Mouse (Mus musculus) forebrain, embryonic 13.5 days (tissue): ENCODE measurements around the gene Ttc8. TPM values are rescaled to one million over a fixed set of nuclear protein-coding genes. Genes with fewer than 3 reads are reported as not detected.

Experiments
- ATAC-seq: fragments of 200-750 bp; cut with Nextera tagmentation; 2 replicates; pipeline ENCODE4 v1.8.0; 2017
- H3K27ac ChIP-seq: fragments of 300-500 bp; sonication (generic); 2 replicates; pipeline ENCODE4 v1.5.1; 2015; ENCODE audit warnings: inconsistent platforms, mild to moderate bottlenecking, moderate library complexity
- H3K27me3 ChIP-seq: fragments of 300-500 bp; sonication (generic); 2 replicates; pipeline ENCODE4 v1.6.1; 2015; ENCODE audit warnings: mild to moderate bottlenecking, inconsistent platforms
- H3K36me3 ChIP-seq: fragments of 300-500 bp; sonication (generic); 2 replicates; pipeline ENCODE4 v1.6.1; 2015; ENCODE audit warnings: mild to moderate bottlenecking, inconsistent platforms; ENCODE audit not compliant: poor library complexity, severe bottlenecking
- H3K4me1 ChIP-seq: fragments of 300-500 bp; sonication (generic); 2 replicates; pipeline ENCODE4 v1.6.1; 2015; ENCODE audit warnings: inconsistent platforms
- H3K4me2 ChIP-seq: fragments of 300-500 bp; sonication (generic); 2 replicates; pipeline ENCODE4 v1.6.1; 2015; ENCODE audit warnings: inconsistent platforms, mild to moderate bottlenecking, moderate library complexity
- H3K4me3 ChIP-seq: fragments of 300-500 bp; sonication (generic); 2 replicates; pipeline ENCODE4 v1.5.1; 2015; ENCODE audit warnings: mild to moderate bottlenecking, inconsistent platforms
- H3K9ac ChIP-seq: fragments of 300-500 bp; sonication (generic); 2 replicates; pipeline ENCODE4 v1.6.1; 2015; ENCODE audit warnings: mild to moderate bottlenecking, inconsistent platforms
- H3K9me3 ChIP-seq: fragments of 300-500 bp; sonication (generic); replicated peaks from 2 replicates; pipeline ENCODE4 v1.6.1; 2016; ENCODE audit warnings: inconsistent platforms
- WGBS: fragments of 180-500 bp; shearing (Covaris S2); methylation state at CpG from one replicate; pipeline ENCODE4 v1.1.7; 2015; 5-methylcytosine and 5-hydroxymethylcytosine counted together
- polyA plus RNA-seq: library from polyadenylated mRNA; unstranded; fragments of >200 nt; fragmentation: Nextera tagmentation; extraction: Ambion mirVana; gene quantifications from 2 replicates; pipeline ENCODE4 v1.2.1, GENCODE M21; 2015

Gene Ttc8
- polyA plus RNA-seq, result 39.5 and 46.6 TPM in 2 replicates

DNA sequence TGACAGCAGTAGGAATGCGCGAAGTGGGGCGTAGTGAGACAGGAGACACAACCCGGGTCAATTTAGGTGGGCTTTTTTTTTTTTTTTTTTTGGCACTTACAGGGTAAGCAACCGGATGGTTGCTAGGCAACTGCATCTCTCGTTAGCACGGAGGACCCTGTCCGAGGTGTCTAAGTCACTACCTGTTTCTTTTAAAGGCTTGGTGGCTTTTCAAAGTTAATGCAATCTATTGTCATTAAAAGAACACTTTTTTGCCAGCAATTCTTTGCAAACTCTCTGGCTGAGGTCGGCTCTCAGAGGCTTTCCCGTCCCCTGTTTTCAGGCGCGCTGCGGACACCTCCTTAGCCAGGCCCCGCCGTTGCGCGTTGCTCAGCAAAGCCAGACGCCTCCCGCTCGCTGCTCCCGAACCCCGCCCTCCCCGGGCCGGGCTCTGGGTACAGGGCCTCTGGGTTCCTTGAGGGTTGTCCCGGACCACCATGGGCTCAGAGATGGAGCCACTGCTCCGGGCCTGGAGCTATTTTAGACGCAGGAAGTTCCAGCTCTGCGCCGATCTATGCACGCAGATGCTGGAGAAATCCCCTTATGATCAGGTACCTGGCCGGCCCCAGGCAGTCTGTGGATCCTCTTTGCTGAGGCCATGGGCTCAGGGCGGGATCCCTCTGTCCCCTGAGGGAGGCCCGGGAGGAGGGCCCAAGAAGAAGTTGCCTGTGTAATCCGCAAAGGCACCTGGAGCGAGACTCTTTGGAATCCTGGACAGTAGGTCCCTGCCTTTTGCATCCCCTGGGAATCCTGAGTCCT is at the start of gene Ttc8:
Ttc8 (plus strand) TSS at position 381 of the 798 bp plus-strand sequence.
- Histone ChIP-seq H3K4me1 (peaks cover 32% of the 10 kb centered on the region), H3K9me3 (no peaks in the 10 kb centered on the region), H3K27me3 (no peaks in the 10 kb centered on the region), H3K9ac (peak within 1 kb of the TSS; percentile 87), H3K27ac (peak within 1 kb of the TSS; percentile 79), H3K36me3 (no peaks in the 10 kb centered on the region), H3K4me2 (peak within 1 kb of the TSS; percentile 78), H3K4me3 (peak within 1 kb of the TSS; percentile 58)
- under 1% methylated on average over 35 of the region's 35 CpGs for WGBS
- peak; percentile 99 for ATAC-seq

GRCm38 (mm10) chr12:98872836-98873235 is 47.5 kb upstream of the Ttc8 start:
- Histone ChIP-seq H3K4me3 (no peak overlapping the region), H3K9ac (no peak overlapping the region), H3K9me3 (no peaks in the 10 kb centered on the region), H3K4me1 (no peaks in the 10 kb centered on the region), H3K36me3 (peaks cover 20% of the 10 kb centered on the region), H3K27me3 (no peaks in the 10 kb centered on the region), H3K27ac (no peak overlapping the region), H3K4me2 (no peak overlapping the region)
- ATAC-seq, result no peak
- WGBS, result 97% methylated on average over 10 of the region's 10 CpGs

DNA sequence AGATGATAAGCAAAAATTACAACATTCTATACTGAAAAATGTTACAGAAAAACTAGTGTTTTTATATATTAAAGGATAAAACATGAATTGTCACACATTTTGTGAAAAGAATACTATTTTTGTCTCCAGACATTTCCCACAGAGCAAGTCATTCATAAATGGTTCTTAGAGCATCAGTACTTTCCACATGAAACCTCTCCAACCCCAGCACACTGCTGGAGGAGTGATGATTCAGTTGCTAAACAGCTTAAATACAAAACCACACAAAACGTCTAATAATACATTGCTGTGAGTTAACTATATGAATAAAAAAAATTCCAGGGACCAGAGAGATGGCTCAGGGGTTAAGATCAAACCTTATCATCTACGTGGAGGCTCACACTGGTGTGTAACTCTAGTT is 45.2 kb upstream of the Ttc8 start:
- H3K4me1 ChIP-seq, result no peaks in the 10 kb centered on the region
- no peak overlapping the region for H3K27ac ChIP-seq
- no peak overlapping the region for H3K9ac ChIP-seq
- H3K27me3 ChIP-seq, result no peaks in the 10 kb centered on the region
- peaks cover 6% of the 10 kb centered on the region for H3K36me3 ChIP-seq
- H3K9me3 ChIP-seq, result no peaks in the 10 kb centered on the region
- ATAC-seq, result no peak
- no peak overlapping the region for H3K4me3 ChIP-seq
- no peak overlapping the region for H3K4me2 ChIP-seq
- 73% methylated on average over 2 of the region's 2 CpGs for WGBS

GRCm38 (mm10) chr12:98878693-98879092 is 41.7 kb upstream of the Ttc8 start:
- Histone ChIP-seq H3K27ac (no peak overlapping the region), H3K36me3 (no peaks in the 10 kb centered on the region), H3K27me3 (no peaks in the 10 kb centered on the region), H3K9me3 (no peaks in the 10 kb centered on the region), H3K9ac (no peak overlapping the region), H3K4me2 (no peak overlapping the region), H3K4me1 (0 out of 2 replicates have a peak, but pooled peaks cover 3% of the 10 kb centered on the region), H3K4me3 (no peak overlapping the region)
- WGBS, result 31% methylated on average over 1 of the region's 1 CpGs
- no peak for ATAC-seq

DNA sequence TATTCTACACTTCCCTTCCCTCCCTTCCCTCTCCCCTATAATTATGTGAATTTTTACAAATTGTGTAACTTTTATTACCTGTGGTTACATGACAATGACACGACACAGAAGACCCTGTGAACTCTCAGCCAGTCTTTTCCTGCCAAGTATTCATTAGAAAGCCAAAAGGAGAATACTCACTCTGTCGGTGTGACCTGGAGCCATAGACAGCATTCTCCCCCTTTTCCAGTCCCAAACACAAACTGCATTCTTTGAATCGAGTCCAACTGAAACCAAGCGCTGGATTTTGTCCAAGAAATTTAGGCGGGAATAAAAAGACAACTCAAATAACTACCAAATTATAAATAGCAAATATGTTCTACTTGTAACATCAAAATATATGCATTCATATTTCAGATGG is 38.6 kb upstream of the Ttc8 start:
- no peak overlapping the region for H3K27ac ChIP-seq

DNA sequence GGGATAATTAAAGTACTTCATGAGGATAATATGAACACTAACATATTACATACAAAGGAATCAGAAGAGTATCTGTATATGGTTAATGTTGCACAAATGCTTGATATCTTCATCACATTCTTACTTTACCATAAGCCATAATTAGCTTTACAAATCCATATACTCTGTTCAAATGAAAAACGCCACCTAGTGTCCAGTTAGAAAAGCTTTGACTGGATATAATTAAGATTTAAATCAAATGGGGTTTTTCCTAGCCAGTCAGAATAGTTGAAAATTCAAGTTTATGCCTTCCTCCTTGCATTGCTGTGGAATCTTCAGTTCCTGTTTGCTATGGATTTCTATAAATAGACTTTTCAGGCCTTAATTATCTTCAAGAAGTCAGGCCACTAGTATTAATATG is 35.9 kb upstream of the Ttc8 start:
- 0 out of 2 replicates have a peak, but pooled peaks cover 3% of the 10 kb centered on the region for H3K4me1 ChIP-seq
- no peak overlapping the region for H3K4me2 ChIP-seq
- 4% methylated on average over 1 of the region's 1 CpGs for WGBS
- H3K36me3 ChIP-seq, result 0 out of 2 replicates have a peak, but pooled peaks cover 4% of the 10 kb centered on the region
- H3K9ac ChIP-seq, result no peak overlapping the region
- H3K27me3 ChIP-seq, result no peaks in the 10 kb centered on the region
- H3K27ac ChIP-seq, result no peak overlapping the region
- no peak overlapping the region for H3K4me3 ChIP-seq
- no peak for ATAC-seq
- no peaks in the 10 kb centered on the region for H3K9me3 ChIP-seq

More for the DNA sequence above, 38.6 kb upstream of the Ttc8 start:
- Histone ChIP-seq H3K4me1 (0 out of 2 replicates have a peak, but pooled peaks cover 3% of the 10 kb centered on the region), H3K9me3 (no peaks in the 10 kb centered on the region), H3K4me2 (no peak overlapping the region), H3K9ac (no peak overlapping the region), H3K27me3 (no peaks in the 10 kb centered on the region), H3K4me3 (no peak overlapping the region), H3K36me3 (no peaks in the 10 kb centered on the region)
- no peak for ATAC-seq
- 47% methylated on average over 5 of the region's 5 CpGs for WGBS

DNA sequence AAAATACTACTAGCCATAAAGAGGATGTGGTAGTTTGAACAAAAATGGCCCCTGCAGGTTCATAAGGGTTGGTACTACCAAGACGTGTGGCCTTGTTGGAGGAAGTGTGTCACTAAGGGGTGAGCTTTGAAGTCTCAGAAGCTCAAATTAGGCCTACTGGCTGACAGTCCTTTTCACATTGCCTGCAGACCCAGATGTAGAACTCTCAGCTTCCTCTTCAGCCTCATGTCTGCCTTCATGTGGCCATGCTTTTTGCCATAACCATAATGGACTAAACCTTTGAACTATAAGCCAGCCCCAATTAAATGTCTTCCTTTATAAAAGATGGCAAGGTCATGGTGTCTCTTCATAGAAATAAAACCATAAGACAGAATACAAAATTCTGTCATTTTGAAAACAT is 23.6 kb upstream of the Ttc8 start:
- Histone ChIP-seq H3K4me2 (no peak overlapping the region), H3K36me3 (no peaks in the 10 kb centered on the region), H3K27me3 (no peaks in the 10 kb centered on the region), H3K4me1 (peaks cover 20% of the 10 kb centered on the region), H3K9me3 (no peaks in the 10 kb centered on the region), H3K9ac (no peak overlapping the region), H3K4me3 (no peak overlapping the region), H3K27ac (no peak overlapping the region)
- ATAC-seq, result no peak
- WGBS, result 71% methylated on average over 1 of the region's 1 CpGs

GRCm38 (mm10) chr12:98899676-98900075 is 20.7 kb upstream of the Ttc8 start:
- no peaks in the 10 kb centered on the region for H3K9me3 ChIP-seq
- no peak for ATAC-seq
- no peak overlapping the region for H3K27ac ChIP-seq
- peak overlapping the region; percentile 86 for H3K9ac ChIP-seq
- peak overlapping the region; percentile 73 for H3K4me2 ChIP-seq
- H3K4me1 ChIP-seq, result peaks cover 20% of the 10 kb centered on the region
- H3K4me3 ChIP-seq, result peak overlapping the region; percentile 85
- no peaks in the 10 kb centered on the region for H3K36me3 ChIP-seq
- 40% methylated on average over 6 of the region's 6 CpGs for WGBS
- no peaks in the 10 kb centered on the region for H3K27me3 ChIP-seq

- WGBS, result under 1% methylated on average over 30 of the region's 31 CpGs
- peak overlapping the region; percentile 73 for H3K4me2 ChIP-seq
- no peaks in the 10 kb centered on the region for H3K27me3 ChIP-seq
- peak overlapping the region; percentile 86 for H3K9ac ChIP-seq
- no peaks in the 10 kb centered on the region for H3K9me3 ChIP-seq
- peak overlapping the region; percentile 88 for H3K27ac ChIP-seq
- peak overlapping the region; percentile 85 for H3K4me3 ChIP-seq
- H3K36me3 ChIP-seq, result no peaks in the 10 kb centered on the region
- peaks cover 20% of the 10 kb centered on the region for H3K4me1 ChIP-seq
- ATAC-seq, result no peak; the same call in 1 of the 2 replicates
These were observed 20.0 kb upstream of the Ttc8 start for GRCm38 (mm10) chr12:98900341-98900880.

DNA sequence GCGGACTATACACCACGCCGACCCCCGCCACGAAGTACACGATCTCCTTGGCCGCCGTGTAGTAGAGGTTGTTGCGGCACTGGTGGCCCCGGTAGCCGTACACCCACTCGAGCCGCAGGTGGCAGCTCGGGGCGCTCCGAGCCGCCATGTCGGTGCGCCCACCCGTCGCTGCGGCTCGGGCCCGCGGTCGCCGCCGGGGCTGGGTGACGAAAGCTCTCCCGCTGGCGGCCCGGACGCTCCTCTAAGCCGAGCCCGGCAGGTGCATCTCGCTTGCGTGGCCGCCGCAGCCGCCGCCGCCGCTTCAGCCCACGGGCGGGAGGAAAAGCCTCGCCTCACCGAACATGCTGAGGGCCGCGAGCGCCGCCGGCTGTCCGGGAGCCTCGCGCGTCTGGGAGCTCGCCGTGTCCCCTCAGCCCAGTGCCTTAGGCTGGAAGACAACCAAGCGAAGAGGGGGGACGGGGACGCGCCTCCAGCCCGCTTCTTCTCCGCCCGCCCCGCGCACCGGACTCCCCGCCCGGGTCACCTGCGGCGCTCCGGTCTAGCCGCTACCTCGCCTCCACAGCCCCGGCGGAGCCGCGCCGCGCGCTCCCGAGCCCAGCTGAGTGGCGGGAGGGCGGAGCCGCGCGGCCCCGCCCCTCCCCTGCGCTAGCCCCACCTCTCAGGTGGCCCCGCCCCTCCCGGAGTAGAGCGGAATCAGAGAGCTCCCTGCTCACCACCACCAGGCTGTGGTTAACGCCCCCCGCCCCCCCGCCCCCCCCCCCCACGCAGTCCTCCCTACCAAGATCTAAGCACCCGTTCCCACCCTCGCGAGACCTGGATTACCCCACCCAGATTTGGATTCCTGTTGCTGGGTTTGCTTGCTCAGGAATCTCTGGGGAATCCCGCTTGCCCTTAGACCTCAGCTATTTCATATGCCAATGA is 19.2 kb upstream of the Ttc8 start, which contains the start of gene Eml5:
Eml5 (minus strand) TSS at position 604 of the 921 bp plus-strand sequence.
- Histone ChIP-seq H3K27me3 (no peaks in the 10 kb centered on the region), H3K36me3 (no peaks in the 10 kb centered on the region), H3K4me2 (peak within 1 kb of the TSS; percentile 73), H3K27ac (peak within 1 kb of the TSS; percentile 88), H3K9ac (peak within 1 kb of the TSS; percentile 86), H3K4me1 (peaks cover 20% of the 10 kb centered on the region), H3K9me3 (no peaks in the 10 kb centered on the region), H3K4me3 (peak within 1 kb of the TSS; percentile 85)
- ATAC-seq, result peak; percentile 91
- WGBS, result under 1% methylated on average over 78 of the region's 101 CpGs

- WGBS, result 82% methylated on average over 5 of the region's 5 CpGs
These were observed 14.9 kb upstream of the Ttc8 start for GRCm38 (mm10) chr12:98905466-98905865.

More at GRCm38 (mm10) chr12:98905466-98905865, 14.9 kb upstream of the Ttc8 start:
- no peak overlapping the region for H3K9ac ChIP-seq
- no peaks in the 10 kb centered on the region for H3K36me3 ChIP-seq
- H3K4me1 ChIP-seq, result no peaks in the 10 kb centered on the region
- no peaks in the 10 kb centered on the region for H3K27me3 ChIP-seq
- no peak overlapping the region for H3K4me2 ChIP-seq
- no peak overlapping the region for H3K4me3 ChIP-seq
- H3K9me3 ChIP-seq, result no peaks in the 10 kb centered on the region
- no peak overlapping the region for H3K27ac ChIP-seq
- no peak for ATAC-seq
